Mouse (Mus musculus) forebrain, embryonic 14.5 days (tissue): ENCODE measurements around the gene Tlx1. TPM values are rescaled to one million over a fixed set of nuclear protein-coding genes. Genes with fewer than 3 reads are reported as not detected.
A peak's percentile ranks its signal among the peaks of the same experiment; 100 is the strongest.

ENCODE experiments used
- ATAC-seq: fragments of 200-750 bp; cut with Nextera tagmentation; 2 replicates; pipeline ENCODE4 v1.8.0; 2017; ENCODE audit warnings: mild to moderate bottlenecking, moderate library complexity
- DNase-seq: peaks from one replicate; pipeline ENCODE4 v3.0.0-alpha.2; 2015; ENCODE audit warnings: low spot score
- H3K27ac ChIP-seq: fragments of 300-500 bp; sonication (generic); 2 replicates; pipeline ENCODE4 v1.5.1; 2014; ENCODE audit warnings: low read depth, mild to moderate bottlenecking, control low read depth, low read length, moderate library complexity
- H3K27me3 ChIP-seq: fragments of 300-500 bp; sonication (generic); replicated peaks from 2 replicates; pipeline ENCODE4 v1.6.1; 2014; ENCODE audit warnings: low read length, control low read depth, mixed read lengths; ENCODE audit not compliant: control insufficient read depth, insufficient read depth
- H3K36me3 ChIP-seq: fragments of 300-500 bp; sonication (generic); 2 replicates; pipeline ENCODE4 v1.6.1; 2014; ENCODE audit warnings: low read length, control low read depth; ENCODE audit not compliant: control insufficient read depth, insufficient read depth
- H3K4me1 ChIP-seq: fragments of 300-500 bp; sonication (generic); 2 replicates; pipeline ENCODE4 v1.6.1; 2014; ENCODE audit warnings: antibody characterized with exemption, low read length, control low read depth; ENCODE audit not compliant: control insufficient read depth, insufficient read depth
- H3K4me2 ChIP-seq: fragments of 300-500 bp; sonication (generic); 2 replicates; pipeline ENCODE4 v1.6.1; 2014; ENCODE audit warnings: mild to moderate bottlenecking, control low read depth, low read length
- H3K4me3 ChIP-seq: fragments of 300-500 bp; sonication (generic); 2 replicates; pipeline ENCODE4 v1.5.1; 2014; ENCODE audit warnings: low read depth, low read length, control low read depth
- H3K9ac ChIP-seq: fragments of 300-500 bp; sonication (generic); 2 replicates; pipeline ENCODE4 v1.6.1; 2014; ENCODE audit warnings: mild to moderate bottlenecking, low read length, control low read depth, moderate library complexity
- H3K9me3 ChIP-seq: fragments of 300-500 bp; sonication (generic); replicated peaks from 2 replicates; pipeline ENCODE4 v1.6.1; 2016; ENCODE audit warnings: low read length, control low read depth, mixed read lengths; ENCODE audit not compliant: control insufficient read depth
- WGBS: fragments of 180-500 bp; shearing (Covaris S2); extraction: QIAGEN DNeasy Blood & Tissue Kit; methylation state at CpG from one replicate; pipeline ENCODE4 v1.1.7; 2014; 5-methylcytosine and 5-hydroxymethylcytosine counted together
- polyA plus RNA-seq: library from polyadenylated mRNA; unstranded; fragments of >200 nt; fragmentation: Nextera tagmentation; extraction: Ambion mirVana; gene quantifications from 2 replicates; pipeline ENCODE4 v1.2.1, GENCODE M21; 2014

Gene Tlx1
- polyA plus RNA-seq: not detected in 2 replicates

GRCm38 (mm10) chr19:45150490-45151181 is at the start of gene Tlx1:
Tlx1 (plus strand) TSS chr19:45150680.
- no peak within 1 kb of the TSS for H3K9ac ChIP-seq
- ATAC-seq: peak; percentile 20; the same call in 1 of the 2 replicates
- H3K4me1 ChIP-seq: peaks cover 3% of the 10 kb centered on the region; the same call in 1 of the 2 replicates
- DNase-seq: no peak
- H3K36me3 ChIP-seq: no peaks in the 10 kb centered on the region
- peak within 1 kb of the TSS; percentile 16; the same call in 1 of the 2 replicates for H3K4me2 ChIP-seq
- no peaks in the 10 kb centered on the region for H3K9me3 ChIP-seq
- no peak within 1 kb of the TSS for H3K27ac ChIP-seq
- peak within 1 kb of the TSS; percentile 8; the same call in 1 of the 2 replicates for H3K4me3 ChIP-seq
- 1% methylated on average over 54 of the region's 61 CpGs for WGBS
- peaks cover 97% of the 10 kb centered on the region for H3K27me3 ChIP-seq

GRCm38 (mm10) chr19:45105591-45105990 is 44.9 kb upstream of the Tlx1 start:
- DNase-seq: no peak
- Histone ChIP-seq H3K27ac (no peak overlapping the region), H3K27me3 (0 out of 2 replicates have a peak, but pooled peaks cover 3% of the 10 kb centered on the region), H3K4me3 (no peak overlapping the region), H3K9me3 (no peaks in the 10 kb centered on the region), H3K9ac (no peak overlapping the region), H3K36me3 (no peaks in the 10 kb centered on the region), H3K4me1 (no peaks in the 10 kb centered on the region), H3K4me2 (no peak overlapping the region)
- WGBS: 55% methylated on average over 1 of the region's 1 CpGs
- no peak for ATAC-seq

DNA sequence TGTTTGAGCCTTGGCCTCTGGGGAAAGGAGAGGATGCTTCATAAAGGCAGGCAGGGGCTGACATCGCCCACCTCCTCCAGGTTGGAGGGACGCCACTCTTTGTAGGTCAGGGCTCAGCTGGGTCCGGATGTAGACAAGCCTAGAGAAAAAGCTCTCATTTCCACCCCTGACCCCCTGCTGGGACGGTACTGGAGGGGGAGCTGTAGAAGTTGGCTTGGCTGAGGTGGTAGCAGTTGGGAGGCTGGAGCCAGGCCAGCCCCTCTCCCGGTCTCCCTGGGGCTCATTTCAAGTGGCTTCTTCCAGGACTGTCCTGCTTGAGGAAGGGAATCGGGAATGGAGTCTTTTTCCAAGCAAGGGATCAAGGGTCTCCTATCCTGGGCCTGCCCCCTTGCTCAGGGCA is 43.8 kb upstream of the Tlx1 start:
- no peak overlapping the region for H3K4me3 ChIP-seq
- DNase-seq (no peak), ATAC-seq (no peak)
- no peaks in the 10 kb centered on the region for H3K4me1 ChIP-seq
- no peak overlapping the region for H3K4me2 ChIP-seq
- H3K9me3 ChIP-seq: no peaks in the 10 kb centered on the region
- 56% methylated on average over 6 of the region's 6 CpGs for WGBS
- no peak overlapping the region for H3K9ac ChIP-seq
- no peaks in the 10 kb centered on the region for H3K36me3 ChIP-seq
- H3K27ac ChIP-seq: no peak overlapping the region
- no peaks in the 10 kb centered on the region for H3K27me3 ChIP-seq

DNA sequence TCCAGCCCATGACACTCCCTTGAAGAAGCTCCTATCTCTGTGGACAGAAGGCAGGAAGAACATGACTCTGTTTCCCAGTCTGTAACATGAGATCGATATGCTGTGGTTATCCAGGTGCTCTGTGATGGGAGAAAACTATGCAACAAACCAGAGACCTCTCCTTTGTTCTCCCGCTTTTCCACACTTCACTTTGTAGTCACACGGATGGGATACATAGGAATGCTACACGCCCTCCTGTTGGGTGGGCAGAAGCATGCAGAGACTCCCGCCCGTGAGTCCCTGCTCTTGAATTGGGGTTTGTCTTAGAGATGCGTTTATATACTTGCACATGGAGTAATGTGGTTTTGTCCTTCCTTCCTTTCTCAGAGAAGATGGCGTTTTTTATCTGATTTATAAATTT is 39.8 kb upstream of the Tlx1 start:
- Histone ChIP-seq H3K4me1 (no peaks in the 10 kb centered on the region), H3K27me3 (no peaks in the 10 kb centered on the region), H3K9ac (no peak overlapping the region), H3K4me2 (no peak overlapping the region), H3K9me3 (no peaks in the 10 kb centered on the region), H3K4me3 (no peak overlapping the region), H3K36me3 (no peaks in the 10 kb centered on the region), H3K27ac (no peak overlapping the region)
- 80% methylated on average over 8 of the region's 8 CpGs for WGBS
- ATAC-seq (no peak), DNase-seq (no peak)

GRCm38 (mm10) chr19:45112444-45112843 is 38.0 kb upstream of the Tlx1 start:
- 83% methylated on average over 6 of the region's 6 CpGs for WGBS
- ATAC-seq: no peak
- no peaks in the 10 kb centered on the region for H3K27me3 ChIP-seq
- H3K4me2 ChIP-seq: no peak overlapping the region
- H3K4me1 ChIP-seq: no peaks in the 10 kb centered on the region
- H3K36me3 ChIP-seq: no peaks in the 10 kb centered on the region
- no peak overlapping the region for H3K9ac ChIP-seq
- no peak for DNase-seq
- H3K4me3 ChIP-seq: no peak overlapping the region
- H3K9me3 ChIP-seq: no peaks in the 10 kb centered on the region
- H3K27ac ChIP-seq: no peak overlapping the region

- H3K27me3 ChIP-seq: no peaks in the 10 kb centered on the region
- no peak overlapping the region for H3K27ac ChIP-seq
- H3K4me1 ChIP-seq: no peaks in the 10 kb centered on the region
- H3K4me3 ChIP-seq: no peak overlapping the region
- DNase-seq: no peak
- no peak overlapping the region for H3K4me2 ChIP-seq
- WGBS: 3% methylated on average over 18 of the region's 18 CpGs
- H3K36me3 ChIP-seq: no peaks in the 10 kb centered on the region
- 0 out of 2 replicates have a peak overlapping the region, but pooled peaks have one; percentile 13 for H3K9ac ChIP-seq
- ATAC-seq: no peak
- no peaks in the 10 kb centered on the region for H3K9me3 ChIP-seq
These were observed 36.6 kb upstream of the Tlx1 start for GRCm38 (mm10) chr19:45113791-45114460.

DNA sequence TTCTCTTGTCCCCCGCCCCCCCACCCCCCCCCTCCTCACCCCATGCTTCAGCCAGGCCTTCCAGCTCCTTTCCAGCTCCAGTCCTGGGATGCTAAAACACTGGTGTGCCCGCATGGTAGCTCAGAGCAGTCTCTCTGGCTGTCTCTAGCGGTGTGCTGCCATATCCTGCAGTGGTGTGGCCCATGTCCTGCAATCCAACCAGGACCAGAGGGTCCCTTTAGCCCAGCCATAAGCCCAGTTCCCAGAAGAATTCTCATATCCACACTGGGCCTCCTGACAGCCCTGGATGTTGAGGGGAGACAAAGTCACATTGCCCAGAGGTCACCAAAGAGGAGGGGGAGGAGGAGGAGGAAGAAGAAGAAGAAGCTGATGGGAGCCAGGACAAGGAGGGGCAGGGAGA is 35.7 kb upstream of the Tlx1 start:
- no peaks in the 10 kb centered on the region for H3K27me3 ChIP-seq
- no peak overlapping the region for H3K27ac ChIP-seq
- WGBS: 11% methylated on average over 3 of the region's 3 CpGs
- no peak overlapping the region for H3K4me2 ChIP-seq
- ATAC-seq: no peak
- no peak overlapping the region for H3K4me3 ChIP-seq
- DNase-seq: no peak
- H3K36me3 ChIP-seq: no peaks in the 10 kb centered on the region
- no peaks in the 10 kb centered on the region for H3K4me1 ChIP-seq
- H3K9ac ChIP-seq: no peak overlapping the region
- no peaks in the 10 kb centered on the region for H3K9me3 ChIP-seq

GRCm38 (mm10) chr19:45116798-45117197 is 33.7 kb upstream of the Tlx1 start:
- Histone ChIP-seq H3K27me3 (no peaks in the 10 kb centered on the region), H3K36me3 (no peaks in the 10 kb centered on the region), H3K27ac (no peak overlapping the region), H3K4me2 (no peak overlapping the region), H3K9ac (no peak overlapping the region), H3K4me1 (no peaks in the 10 kb centered on the region), H3K4me3 (no peak overlapping the region), H3K9me3 (no peaks in the 10 kb centered on the region)
- ATAC-seq (no peak), DNase-seq (peak; percentile 28)
- WGBS: 83% methylated on average over 1 of the region's 1 CpGs
